Mouse (Mus musculus) liver, embryonic 14.5 days (tissue): ENCODE data around the gene Flt3. TPM values are rescaled to one million over a fixed set of nuclear protein-coding genes. Genes with fewer than 3 reads are reported as not detected.
A peak's percentile ranks its signal among the peaks of the same experiment; 100 is the strongest.

Source experiments
- ATAC-seq: fragments of 200-750 bp; cut with Nextera tagmentation; 2 replicates; pipeline ENCODE4 v1.8.0; 2017; ENCODE audit warnings: moderate number of reproducible peaks, mild to moderate bottlenecking, moderate library complexity; ENCODE audit not compliant: insufficient read depth
- DNase-seq, 3 experiments: peaks; one replicate each; pipeline ENCODE4 v3.0.0-alpha.2; 2012 to 2013; ENCODE audit warnings: low read depth in 3 of 3, low spot score in 3 of 3
- H3K27ac ChIP-seq: fragments of 300-500 bp; sonication (generic); 2 replicates; pipeline ENCODE4 v1.5.1; 2014; ENCODE audit warnings: moderate library complexity, mild to moderate bottlenecking, control low read depth, inconsistent platforms
- H3K27me3 ChIP-seq: fragments of 300-500 bp; sonication (generic); 2 replicates; pipeline ENCODE4 v1.6.1; 2014; ENCODE audit warnings: mild to moderate bottlenecking, low read length, moderate library complexity; ENCODE audit not compliant: control insufficient read depth, insufficient read depth
- H3K36me3 ChIP-seq: fragments of 300-500 bp; sonication (generic); replicated peaks from 2 replicates; pipeline ENCODE4 v1.6.1; 2014; ENCODE audit warnings: low read depth; ENCODE audit not compliant: control insufficient read depth, insufficient read depth
- H3K4me1 ChIP-seq, 2 experiments: fragments of 200-500 bp in 1 of 2; fragments of 300-500 bp in 1 of 2; sonication (generic) in 1 of 2; replicated peaks; 2 replicates each; pipeline ENCODE4 v1.6.1; 2012 to 2014; ENCODE audit warnings: antibody characterized with exemption in 1 of 2, inconsistent platforms in 1 of 2, low read length in 1 of 2; ENCODE audit not compliant: control insufficient read depth in 2 of 2, insufficient read depth in 2 of 2
- H3K4me2 ChIP-seq: fragments of 300-500 bp; sonication (generic); 2 replicates; pipeline ENCODE4 v1.6.1; 2014; ENCODE audit warnings: low read depth, mild to moderate bottlenecking, control low read depth, moderate library complexity
- H3K4me3 ChIP-seq, 2 experiments: fragments of 200-500 bp in 1 of 2; fragments of 300-500 bp in 1 of 2; sonication (generic) in 1 of 2; 2 replicates each; pipeline ENCODE4 v1.5.1; 2012 to 2014; ENCODE audit warnings: low read depth in 2 of 2, low read length in 2 of 2, mild to moderate bottlenecking in 2 of 2, control low read depth in 1 of 2, inconsistent platforms in 1 of 2, moderate library complexity in 1 of 2; ENCODE audit not compliant: insufficient read depth in 1 of 2
- H3K9ac ChIP-seq: fragments of 300-500 bp; sonication (generic); replicated peaks from 2 replicates; pipeline ENCODE4 v1.6.1; 2014; ENCODE audit warnings: mild to moderate bottlenecking, control low read depth, moderate library complexity
- H3K9me3 ChIP-seq: fragments of 300-500 bp; sonication (generic); 2 replicates; pipeline ENCODE4 v1.6.1; 2016; ENCODE audit warnings: low read length, mixed read lengths; ENCODE audit not compliant: control insufficient read depth
- CTCF ChIP-seq: IDR thresholded peaks from 2 replicates; pipeline ENCODE4 v1.5.1; 2016; ENCODE audit warnings: antibody characterized with exemption, low read depth, control low read depth
- EP300 ChIP-seq: IDR thresholded peaks from 2 replicates; pipeline ENCODE4 v1.6.1; 2016; ENCODE audit warnings: antibody characterized with exemption, low read depth
- WGBS: fragments of 180-500 bp; shearing (Covaris S2); extraction: QIAGEN DNeasy Blood & Tissue Kit; methylation state at CpG from one replicate; pipeline ENCODE4 v1.1.7; 2014; ENCODE audit not compliant: insufficient replicate concordance; 5-methylcytosine and 5-hydroxymethylcytosine counted together
- polyA plus RNA-seq, 2 experiments: library from polyadenylated mRNA; depleted of rRNA in 1 of 2; stranded (reverse) in 1 of 2; unstranded in 1 of 2; fragments of >200 nt; fragmentation: Nextera tagmentation in 1 of 2; extraction: Ambion mirVana in 1 of 2; gene quantifications; 2 replicates each; pipeline versions ENCODE4 v1.2.1 to v1.2.3; 2012 to 2014

The Flt3 gene
- polyA plus RNA-seq, 2 experiments = 0.88 to 1.2 TPM

DNA sequence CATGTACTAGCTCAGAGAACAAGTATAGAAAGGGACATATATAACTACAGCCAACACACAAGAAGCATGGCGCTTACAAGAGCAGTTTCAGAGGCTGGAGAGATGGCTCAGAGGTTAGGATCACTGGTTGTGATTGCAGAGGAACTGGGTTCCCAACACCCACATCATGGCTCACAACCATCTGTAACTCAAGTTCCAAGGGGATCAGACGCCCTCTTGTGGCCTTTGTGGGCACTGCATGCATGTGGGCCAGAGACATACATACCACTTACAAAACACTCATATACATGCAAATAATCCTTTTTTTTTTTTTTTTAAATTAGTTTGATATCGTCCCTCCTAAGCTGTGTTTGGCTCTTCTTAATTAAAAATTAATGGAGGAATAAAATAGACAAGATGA lies 42.8 kb downstream of the Flt3 start:
- peak in 2 of 3 experiments; percentile 9 to 24 for DNase-seq
- no peak for TF ChIP-seq EP300
- peak; percentile 92 for TF ChIP-seq CTCF
- Histone ChIP-seq H3K4me1 (no peaks in the 10 kb centered on the region), H3K9me3 (no peaks in the 10 kb centered on the region), H3K36me3 (no peaks in the 10 kb centered on the region), H3K4me2 (no peak overlapping the region), H3K4me3 (no peak overlapping the region), H3K27me3 (no peaks in the 10 kb centered on the region), H3K27ac (no peak overlapping the region), H3K9ac (no peak overlapping the region)
- ATAC-seq = no peak
- WGBS = 39% methylated on average over 3 of the region's 3 CpGs

DNA sequence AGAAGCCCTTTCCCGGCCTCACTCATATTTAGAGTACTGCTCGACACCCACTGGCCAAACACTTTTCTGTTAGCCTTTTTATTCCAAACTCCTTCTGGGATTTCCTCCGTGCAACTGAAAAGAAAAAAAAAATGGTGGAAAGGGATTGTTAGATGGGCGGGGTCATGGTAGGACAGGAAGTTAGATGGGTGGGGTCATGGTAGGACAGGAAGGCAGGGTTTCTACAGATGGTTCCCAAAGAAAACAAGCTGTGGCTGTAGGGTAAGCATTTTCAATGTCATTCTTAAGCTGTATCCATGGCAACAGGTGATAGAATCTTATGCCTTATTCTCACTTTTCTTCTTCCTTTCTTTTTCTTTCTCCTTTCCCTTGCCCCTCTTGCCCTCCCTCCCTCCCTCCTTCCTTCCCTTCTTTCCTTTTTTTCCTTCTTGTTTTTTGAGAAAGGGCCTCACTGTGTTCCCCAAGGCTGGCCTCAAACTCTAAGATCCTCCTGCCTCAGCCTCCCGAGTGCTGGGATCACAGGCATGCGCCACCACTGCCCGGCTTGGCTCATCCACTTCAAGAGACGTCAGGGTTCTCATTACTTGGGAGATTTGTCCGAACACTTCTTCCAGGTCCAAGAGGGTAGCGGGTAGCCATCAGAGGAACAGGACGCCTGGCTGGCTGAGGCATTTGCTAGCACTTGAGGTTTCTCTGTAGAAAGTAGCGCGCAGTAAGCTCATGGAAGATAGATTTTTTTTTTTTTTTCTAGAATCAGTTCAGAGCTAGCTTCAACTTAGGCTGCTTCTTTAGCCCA lies 43.8 kb downstream of the Flt3 start:
- DNase-seq (no peak), ATAC-seq (no peak)
- H3K9me3 ChIP-seq = no peaks in the 10 kb centered on the region
- H3K36me3 ChIP-seq = no peaks in the 10 kb centered on the region
- no peak overlapping the region for H3K27ac ChIP-seq
- TF ChIP-seq EP300 (no peak), CTCF (no peak)
- no peaks in the 10 kb centered on the region for H3K27me3 ChIP-seq
- no peak overlapping the region for H3K4me3 ChIP-seq
- H3K9ac ChIP-seq = no peak overlapping the region
- no peaks in the 10 kb centered on the region for H3K4me1 ChIP-seq
- 74% methylated on average over 13 of the region's 13 CpGs for WGBS
- H3K4me2 ChIP-seq = no peak overlapping the region

DNA sequence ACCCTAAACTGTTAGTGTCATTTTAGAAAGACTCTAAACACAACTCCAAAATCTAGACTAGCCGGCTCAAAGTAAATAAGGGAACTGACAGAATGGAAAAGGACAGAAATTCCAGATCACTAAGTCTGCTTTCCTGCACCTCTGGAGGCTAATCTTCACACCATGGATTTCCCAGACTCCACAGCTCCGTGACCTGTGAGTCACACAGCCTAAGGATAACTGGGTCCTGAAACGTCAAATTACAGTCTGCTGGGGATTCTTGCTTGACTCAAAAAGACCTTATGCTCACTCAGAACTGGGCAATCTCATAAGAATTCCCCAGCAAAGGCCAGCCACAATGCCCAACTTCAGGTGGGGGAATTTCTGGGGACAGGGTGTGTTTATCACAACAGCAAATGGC lies 44.5 kb downstream of the Flt3 start:
- TF ChIP-seq CTCF (no peak), EP300 (no peak)
- H3K9ac ChIP-seq = no peak overlapping the region
- no peak overlapping the region for H3K4me2 ChIP-seq

DNA sequence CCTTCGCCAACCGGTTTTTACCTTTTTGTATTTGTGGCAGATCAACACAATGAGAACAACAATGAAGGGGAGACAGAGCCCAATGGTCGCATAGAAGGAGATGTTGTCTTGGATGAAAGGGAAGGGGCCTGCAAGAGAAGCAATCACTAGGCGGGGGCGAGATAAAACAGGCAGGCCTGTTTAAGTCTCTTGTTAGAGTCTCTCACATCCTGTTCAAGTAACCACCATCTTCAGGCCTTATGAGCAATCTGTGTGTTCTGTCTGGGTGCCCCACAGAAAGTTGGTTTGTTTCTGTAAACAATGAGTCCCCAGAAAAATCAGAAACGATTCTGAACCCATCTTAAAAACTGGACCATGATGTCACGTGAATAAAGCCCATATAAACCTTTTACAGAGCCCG lies 45.3 kb downstream of the Flt3 start:
- no peak for ATAC-seq
- DNase-seq = no peak
- H3K4me2 ChIP-seq = no peak overlapping the region
- no peaks in the 10 kb centered on the region for H3K4me1 ChIP-seq
- H3K36me3 ChIP-seq = no peaks in the 10 kb centered on the region
- no peaks in the 10 kb centered on the region for H3K9me3 ChIP-seq
- H3K27ac ChIP-seq = no peak overlapping the region
- WGBS = 59% methylated on average over 8 of the region's 8 CpGs
- TF ChIP-seq CTCF (no peak), EP300 (no peak)
- H3K9ac ChIP-seq = no peak overlapping the region
- H3K4me3 ChIP-seq = no peak overlapping the region
- H3K27me3 ChIP-seq = no peaks in the 10 kb centered on the region

More for the DNA sequence above, 44.5 kb downstream of the Flt3 start:
- 56% methylated on average over 3 of the region's 3 CpGs for WGBS
- H3K9me3 ChIP-seq = no peaks in the 10 kb centered on the region
- H3K4me1 ChIP-seq = no peaks in the 10 kb centered on the region
- DNase-seq (no peak), ATAC-seq (no peak)
- no peaks in the 10 kb centered on the region for H3K27me3 ChIP-seq
- no peak overlapping the region for H3K27ac ChIP-seq
- H3K4me3 ChIP-seq = no peak overlapping the region
- no peaks in the 10 kb centered on the region for H3K36me3 ChIP-seq

GRCm38 (mm10) chr5:147354161-147354780 lies 46.0 kb downstream of the Flt3 start:
- ATAC-seq = no peak
- WGBS = 47% methylated on average over 17 of the region's 17 CpGs
- H3K27me3 ChIP-seq = no peaks in the 10 kb centered on the region
- no peaks in the 10 kb centered on the region for H3K36me3 ChIP-seq
- no peak overlapping the region for H3K4me2 ChIP-seq
- DNase-seq = no peak
- H3K9ac ChIP-seq = no peak overlapping the region
- TF ChIP-seq EP300 (no peak), CTCF (peak; percentile 18; the same call in 1 of the 2 replicates)
- H3K27ac ChIP-seq = no peak overlapping the region
- no peak overlapping the region for H3K4me3 ChIP-seq
- no peaks in the 10 kb centered on the region for H3K4me1 ChIP-seq
- H3K9me3 ChIP-seq = no peaks in the 10 kb centered on the region
